Mouse (Mus musculus) heart, adult 2 months (tissue): ENCODE measurements at regions not wholly inside any gene's neighbourhood (a gene's known extent, or its start where the extent isn't known, plus 50 kb on each side); places are given as distances from the start of the nearest gene placed in this dataset.

Source experiments
- DNase-seq, 2 experiments: peaks; one replicate each; pipeline ENCODE4 v3.0.0; 2021
- H3K27ac ChIP-seq: fragments of 200-600 bp; 2 replicates; pipeline ENCODE4 v1.8.1; 2022
- H3K27me3 ChIP-seq: fragments of 200-500 bp; 2 replicates; pipeline ENCODE4 v1.6.1; 2012; ENCODE audit warnings: mild to moderate bottlenecking, low read length, inconsistent platforms, mixed read lengths; ENCODE audit not compliant: control insufficient read depth, insufficient read depth
- H3K36me3 ChIP-seq: fragments of 200-500 bp; 2 replicates; pipeline ENCODE4 v1.6.1; 2012; ENCODE audit warnings: low read length, inconsistent platforms; ENCODE audit not compliant: control insufficient read depth, insufficient read depth
- H3K4me1 ChIP-seq: fragments of 200-500 bp; 2 replicates; pipeline ENCODE4 v1.6.1; 2011; ENCODE audit warnings: low read length; ENCODE audit not compliant: control insufficient read depth, insufficient read depth
- H3K4me3 ChIP-seq: fragments of 200-600 bp; 2 replicates; pipeline ENCODE4 v1.8.1; 2022
- H3K79me2 ChIP-seq: fragments of 200-500 bp; replicated peaks from 2 replicates; pipeline ENCODE4 v1.6.1; 2012; ENCODE audit warnings: mild to moderate bottlenecking, inconsistent platforms, low read length, moderate library complexity, mixed read lengths; ENCODE audit not compliant: control insufficient read depth, insufficient read depth
- H3K9ac ChIP-seq: fragments of 200-500 bp; 2 replicates; pipeline ENCODE4 v1.6.1; 2012; ENCODE audit warnings: low read depth, mild to moderate bottlenecking, control low read depth, inconsistent platforms, low read length, mixed read lengths
- CTCF ChIP-seq: fragments of 200-600 bp; IDR thresholded peaks from 2 replicates; pipeline ENCODE4 v1.8.1; 2022; ENCODE audit warnings: antibody characterized with exemption, mild to moderate bottlenecking, moderate library complexity
- EP300 ChIP-seq: fragments of 200-500 bp; IDR thresholded peaks from 2 replicates; pipeline ENCODE4 v1.6.1; 2011; ENCODE audit warnings: low read depth, low read length, control low read depth; ENCODE audit not compliant: insufficient read depth
- POLR2A ChIP-seq: fragments of 200-500 bp; IDR thresholded peaks from 2 replicates; pipeline ENCODE4 v1.6.1; 2011; ENCODE audit warnings: mild to moderate bottlenecking, low read depth, low read length, control low read depth; ENCODE audit not compliant: insufficient read depth
- WGBS: fragments of 180-500 bp; shearing (Covaris S2); methylation state at CpG from one replicate; pipeline ENCODE4 v1.1.7; 2018; 5-methylcytosine and 5-hydroxymethylcytosine counted together
- intact Hi-C: fragments of 180-260 bp; cut with DNase I; formaldehyde crosslinking; loops from one replicate; pipeline ENCODE4 v1.15.1; 2025

DNA sequence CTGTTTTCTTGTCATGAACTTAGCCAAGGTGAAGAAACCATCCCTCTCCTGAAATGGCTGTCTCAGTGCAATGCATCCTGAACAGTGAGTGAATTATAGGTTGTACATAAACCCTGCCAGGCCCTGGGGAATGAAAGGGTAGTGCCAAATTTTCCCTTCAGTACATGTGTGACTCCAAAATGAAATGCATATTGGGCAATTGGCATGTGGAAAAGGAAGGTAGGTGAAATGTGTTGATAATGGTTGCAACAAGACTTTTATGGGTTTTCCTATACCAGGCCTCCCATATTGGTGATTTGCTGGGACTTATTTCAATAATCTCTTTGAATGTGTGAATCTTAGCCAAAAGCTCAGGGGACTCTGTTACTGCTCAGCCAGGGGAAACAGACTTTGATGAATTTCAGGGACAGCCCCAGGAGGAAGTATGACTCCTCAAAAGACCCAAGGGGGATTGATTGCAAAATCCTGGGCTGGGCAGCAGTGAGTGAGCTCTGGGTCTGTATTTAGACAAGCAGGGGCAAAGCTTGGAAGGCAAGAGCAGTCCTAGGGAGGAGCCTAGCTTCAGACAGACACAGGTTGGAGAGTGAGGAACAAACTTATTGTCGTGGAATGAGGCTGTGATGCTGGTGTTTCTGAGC lies 59.5 kb upstream of the Trp63 start:
- DNase-seq = peak in 1 of 2 experiments; percentile 4
- Histone ChIP-seq H3K36me3 (no peaks in the 10 kb centered on the region), H3K79me2 (no peaks in the 10 kb centered on the region), H3K4me1 (no peaks in the 10 kb centered on the region), H3K4me3 (no peak overlapping the region), H3K27ac (no peak overlapping the region), H3K9ac (no peak overlapping the region), H3K27me3 (no peaks in the 10 kb centered on the region)
- intact Hi-C loops = no loop called here
- WGBS = 72% methylated on average over 1 of the region's 1 CpGs
- TF ChIP-seq EP300 = no peak
- no peak for TF ChIP-seq CTCF
- no peak for TF ChIP-seq POLR2A

DNA sequence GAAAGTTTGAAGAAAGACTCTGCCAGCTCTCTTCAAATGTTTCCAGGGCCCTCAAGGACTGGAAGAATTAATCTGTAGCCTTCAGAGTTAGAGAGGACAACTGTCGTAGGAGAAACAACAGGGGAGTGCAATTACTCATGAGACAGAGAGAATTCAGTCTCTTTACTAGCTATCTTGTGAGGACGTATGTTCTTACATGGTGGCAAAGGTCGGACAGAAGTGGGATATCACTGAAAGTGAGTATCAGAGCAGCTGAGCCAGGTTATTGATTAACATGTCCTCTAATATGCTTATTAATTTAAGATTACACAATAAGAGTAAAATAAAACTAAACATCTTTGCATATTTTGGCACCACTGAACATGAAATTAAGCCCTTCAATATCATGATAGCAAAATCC lies 53.8 kb upstream of the Trp63 start:
- Histone ChIP-seq H3K27me3 (no peaks in the 10 kb centered on the region), H3K79me2 (no peaks in the 10 kb centered on the region), H3K36me3 (no peaks in the 10 kb centered on the region), H3K9ac (no peak overlapping the region), H3K4me1 (no peaks in the 10 kb centered on the region), H3K4me3 (no peak overlapping the region), H3K27ac (no peak overlapping the region)
- TF ChIP-seq POLR2A (no peak), CTCF (no peak), EP300 (no peak)
- no peak for DNase-seq
- intact Hi-C loops = no loop called here
- 57% methylated on average over 3 of the region's 3 CpGs for WGBS

DNA sequence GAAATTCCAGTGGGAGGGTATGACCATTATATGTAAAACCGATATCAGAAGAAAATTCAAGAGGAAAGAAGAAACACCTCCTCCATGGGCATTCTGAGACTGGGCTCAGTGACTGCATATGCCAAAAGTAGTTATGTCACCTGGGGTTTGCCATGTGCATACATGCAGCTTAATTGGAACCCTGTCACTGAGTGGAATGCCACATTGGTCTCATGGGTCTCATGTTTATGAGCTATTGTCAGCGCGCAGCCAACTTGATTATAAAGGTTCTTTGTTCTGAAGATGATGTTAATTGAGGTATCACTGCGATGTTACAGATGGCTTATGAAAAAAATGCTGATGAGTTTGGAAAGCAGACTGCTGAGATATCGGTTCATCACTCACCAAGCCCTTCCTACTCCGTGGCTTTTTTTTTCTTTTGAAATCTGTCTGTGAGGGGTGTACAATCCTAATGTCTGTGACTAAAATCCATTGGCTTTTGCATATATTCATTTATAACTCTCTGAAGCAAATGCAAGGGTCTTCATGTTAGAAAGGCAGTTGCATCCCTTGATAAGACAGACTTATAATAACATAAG lies 52.3 kb upstream of the Trp63 start:
- 85% methylated on average over 6 of the region's 6 CpGs for WGBS
- Histone ChIP-seq H3K4me3 (no peak overlapping the region), H3K36me3 (no peaks in the 10 kb centered on the region), H3K4me1 (no peaks in the 10 kb centered on the region), H3K9ac (no peak overlapping the region), H3K79me2 (no peaks in the 10 kb centered on the region), H3K27ac (no peak overlapping the region), H3K27me3 (no peaks in the 10 kb centered on the region)
- intact Hi-C loops = no loop called here
- TF ChIP-seq CTCF = no peak
- DNase-seq = no peak
